Mouse (Mus musculus) heart, embryonic 10.5 days (tissue): ENCODE data around the gene Abhd14b. TPM values are rescaled to one million over a fixed set of nuclear protein-coding genes. Genes with fewer than 3 reads are reported as not detected.
A peak's percentile ranks its signal among the peaks of the same experiment; 100 is the strongest.

Source experiments
- DNase-seq: peaks from one replicate; pipeline ENCODE4 v3.0.0-alpha.2; 2017; ENCODE audit warnings: low spot score
- H3K27ac ChIP-seq: fragments of 300-500 bp; sonication (generic); 2 replicates; pipeline ENCODE4 v1.5.1; 2016; ENCODE audit warnings: mild to moderate bottlenecking
- H3K27me3 ChIP-seq: fragments of 300-500 bp; sonication (generic); 2 replicates; pipeline ENCODE4 v1.6.1; 2016; ENCODE audit warnings: mild to moderate bottlenecking; ENCODE audit not compliant: poor library complexity, insufficient read depth, severe bottlenecking
- H3K36me3 ChIP-seq: fragments of 300-500 bp; sonication (generic); 2 replicates; pipeline ENCODE4 v1.6.1; 2016; ENCODE audit warnings: mild to moderate bottlenecking, moderate library complexity
- H3K4me1 ChIP-seq: fragments of 300-500 bp; sonication (generic); 2 replicates; pipeline ENCODE4 v1.6.1; 2016; ENCODE audit warnings: mild to moderate bottlenecking
- H3K4me3 ChIP-seq: fragments of 300-500 bp; sonication (generic); 2 replicates; pipeline ENCODE4 v1.5.1; 2016; ENCODE audit warnings: mild to moderate bottlenecking, moderate library complexity
- H3K9me3 ChIP-seq: fragments of 300-500 bp; sonication (generic); 2 replicates; pipeline ENCODE4 v1.6.1; 2016; ENCODE audit warnings: mild to moderate bottlenecking, moderate library complexity
- WGBS: fragments of 180-500 bp; shearing (Covaris S2); methylation state at CpG from one replicate; pipeline ENCODE4 v1.1.7; 2016; 5-methylcytosine and 5-hydroxymethylcytosine counted together
- polyA plus RNA-seq: library from polyadenylated mRNA; unstranded; fragments of >200 nt; fragmentation: Nextera tagmentation; extraction: Ambion mirVana; gene quantifications from 2 replicates; pipeline ENCODE4 v1.2.1, GENCODE M21; 2016

Gene Abhd14b
- polyA plus RNA-seq: 4.8 and 7.8 TPM in 2 replicates

- peaks cover 61% of the 10 kb centered on the region for H3K4me1 ChIP-seq
- H3K9me3 ChIP-seq: no peaks in the 10 kb centered on the region
- peak within 1 kb of the TSS; percentile 87 for H3K27ac ChIP-seq
- peak within 1 kb of the TSS; percentile 65 for H3K4me3 ChIP-seq
- H3K36me3 ChIP-seq: no peaks in the 10 kb centered on the region
- peaks cover 4% of the 10 kb centered on the region; the same call in 1 of the 2 replicates for H3K27me3 ChIP-seq
- peak; percentile 97 for DNase-seq
- 0% methylated on average over 24 of the region's 24 CpGs for WGBS
Observed at GRCm38 (mm10) chr9:106447348-106447747, at the start of gene Abhd14b, which contains the start of gene Abhd14a. Gene Abhd14b (plus strand): TSS chr9:106447459. Gene Abhd14a (minus strand): TSS chr9:106447678.

- no peaks in the 10 kb centered on the region for H3K9me3 ChIP-seq
- 16% methylated on average over 4 of the region's 4 CpGs for WGBS
- H3K27ac ChIP-seq: peak overlapping the region; percentile 75
- peaks cover 64% of the 10 kb centered on the region for H3K4me1 ChIP-seq
- peaks cover 7% of the 10 kb centered on the region; the same call in 1 of the 2 replicates for H3K27me3 ChIP-seq
- H3K36me3 ChIP-seq: no peaks in the 10 kb centered on the region
- no peak overlapping the region for H3K4me3 ChIP-seq
- DNase-seq: no peak
Observed at GRCm38 (mm10) chr9:106397733-106398132, 49.5 kb upstream of the Abhd14b start.

GRCm38 (mm10) chr9:106398667-106399311 is 48.5 kb upstream of the Abhd14b start:
- no peak overlapping the region for H3K4me3 ChIP-seq
- H3K27ac ChIP-seq: 0 out of 2 replicates have a peak overlapping the region, but pooled peaks have one; percentile 24
- H3K27me3 ChIP-seq: peaks cover 7% of the 10 kb centered on the region; the same call in 1 of the 2 replicates
- peaks cover 64% of the 10 kb centered on the region for H3K4me1 ChIP-seq
- WGBS: 55% methylated on average over 9 of the region's 9 CpGs
- H3K36me3 ChIP-seq: no peaks in the 10 kb centered on the region
- DNase-seq: no peak
- no peaks in the 10 kb centered on the region for H3K9me3 ChIP-seq

- H3K27ac ChIP-seq: no peak overlapping the region
- H3K36me3 ChIP-seq: no peaks in the 10 kb centered on the region
- no peaks in the 10 kb centered on the region for H3K9me3 ChIP-seq
- 80% methylated on average over 3 of the region's 3 CpGs for WGBS
- H3K4me3 ChIP-seq: no peak overlapping the region
- no peak for DNase-seq
- peaks cover 7% of the 10 kb centered on the region; the same call in 1 of the 2 replicates for H3K27me3 ChIP-seq
- peaks cover 60% of the 10 kb centered on the region for H3K4me1 ChIP-seq
Observed at GRCm38 (mm10) chr9:106399808-106400207, 47.5 kb upstream of the Abhd14b start.

GRCm38 (mm10) chr9:106402149-106402548 is 45.1 kb upstream of the Abhd14b start:
- H3K27ac ChIP-seq: 0 out of 2 replicates have a peak overlapping the region, but pooled peaks have one; percentile 62
- peaks cover 69% of the 10 kb centered on the region for H3K4me1 ChIP-seq
- no peak for DNase-seq
- H3K9me3 ChIP-seq: no peaks in the 10 kb centered on the region
- WGBS: 69% methylated on average over 5 of the region's 5 CpGs
- H3K27me3 ChIP-seq: peaks cover 7% of the 10 kb centered on the region; the same call in 1 of the 2 replicates
- H3K4me3 ChIP-seq: no peak overlapping the region
- H3K36me3 ChIP-seq: no peaks in the 10 kb centered on the region

GRCm38 (mm10) chr9:106402607-106403375 is 44.5 kb upstream of the Abhd14b start:
- no peak for DNase-seq
- Histone ChIP-seq H3K4me1 (peaks cover 71% of the 10 kb centered on the region), H3K4me3 (no peak overlapping the region), H3K9me3 (no peaks in the 10 kb centered on the region), H3K36me3 (no peaks in the 10 kb centered on the region), H3K27me3 (peaks cover 7% of the 10 kb centered on the region; the same call in 1 of the 2 replicates), H3K27ac (0 out of 2 replicates have a peak overlapping the region, but pooled peaks have one; percentile 62)
- 72% methylated on average over 16 of the region's 16 CpGs for WGBS

GRCm38 (mm10) chr9:106405275-106405674 is 42.0 kb upstream of the Abhd14b start:
- peak overlapping the region; percentile 69 for H3K27ac ChIP-seq
- WGBS: 13% methylated on average over 6 of the region's 6 CpGs

GRCm38 (mm10) chr9:106406443-106407078 is 40.7 kb upstream of the Abhd14b start:
- no peak for DNase-seq
- H3K36me3 ChIP-seq: no peaks in the 10 kb centered on the region
- no peaks in the 10 kb centered on the region for H3K9me3 ChIP-seq
- no peaks in the 10 kb centered on the region for H3K27me3 ChIP-seq
- H3K27ac ChIP-seq: peak overlapping the region; percentile 69
- H3K4me1 ChIP-seq: peaks cover 86% of the 10 kb centered on the region
- no peak overlapping the region for H3K4me3 ChIP-seq
- 33% methylated on average over 8 of the region's 8 CpGs for WGBS

More at GRCm38 (mm10) chr9:106405275-106405674, 42.0 kb upstream of the Abhd14b start:
- H3K27me3 ChIP-seq: peaks cover 7% of the 10 kb centered on the region; the same call in 1 of the 2 replicates
- peaks cover 75% of the 10 kb centered on the region for H3K4me1 ChIP-seq
- DNase-seq: no peak
- H3K4me3 ChIP-seq: peak overlapping the region; percentile 6; the same call in 1 of the 2 replicates
- H3K36me3 ChIP-seq: no peaks in the 10 kb centered on the region
- no peaks in the 10 kb centered on the region for H3K9me3 ChIP-seq

- WGBS: 96% methylated on average over 4 of the region's 4 CpGs
- H3K4me1 ChIP-seq: peaks cover 74% of the 10 kb centered on the region
Observed at GRCm38 (mm10) chr9:106409096-106409495, 38.2 kb upstream of the Abhd14b start.

GRCm38 (mm10) chr9:106410086-106410650 is 37.1 kb upstream of the Abhd14b start:
- H3K27ac ChIP-seq: peak overlapping the region; percentile 32; the same call in 1 of the 2 replicates
- 84% methylated on average over 2 of the region's 2 CpGs for WGBS
- H3K4me3 ChIP-seq: no peak overlapping the region
- H3K4me1 ChIP-seq: peaks cover 65% of the 10 kb centered on the region
- H3K9me3 ChIP-seq: no peaks in the 10 kb centered on the region
- no peak for DNase-seq
- H3K27me3 ChIP-seq: no peaks in the 10 kb centered on the region
- no peaks in the 10 kb centered on the region for H3K36me3 ChIP-seq

More at GRCm38 (mm10) chr9:106409096-106409495, 38.2 kb upstream of the Abhd14b start:
- H3K36me3 ChIP-seq: no peaks in the 10 kb centered on the region
- H3K9me3 ChIP-seq: no peaks in the 10 kb centered on the region
- DNase-seq: no peak
- peak overlapping the region; percentile 56; the same call in 1 of the 2 replicates for H3K27ac ChIP-seq
- H3K27me3 ChIP-seq: no peaks in the 10 kb centered on the region
- no peak overlapping the region for H3K4me3 ChIP-seq

- no peaks in the 10 kb centered on the region for H3K9me3 ChIP-seq
- no peaks in the 10 kb centered on the region for H3K27me3 ChIP-seq
- H3K36me3 ChIP-seq: no peaks in the 10 kb centered on the region
- H3K4me1 ChIP-seq: peaks cover 55% of the 10 kb centered on the region
- no peak for DNase-seq
- H3K4me3 ChIP-seq: no peak overlapping the region
- WGBS: 57% methylated on average over 9 of the region's 9 CpGs
- peak overlapping the region; percentile 4; the same call in 1 of the 2 replicates for H3K27ac ChIP-seq
Observed at GRCm38 (mm10) chr9:106411091-106411594, 36.1 kb upstream of the Abhd14b start.

- H3K27me3 ChIP-seq: no peaks in the 10 kb centered on the region
- peaks cover 49% of the 10 kb centered on the region for H3K4me1 ChIP-seq
- DNase-seq: no peak
- H3K9me3 ChIP-seq: no peaks in the 10 kb centered on the region
- H3K27ac ChIP-seq: peak overlapping the region; percentile 57; the same call in 1 of the 2 replicates
- WGBS: 51% methylated on average over 6 of the region's 6 CpGs
- H3K4me3 ChIP-seq: no peak overlapping the region
- no peaks in the 10 kb centered on the region for H3K36me3 ChIP-seq
Observed at GRCm38 (mm10) chr9:106411729-106412128, 35.5 kb upstream of the Abhd14b start.
